Mouse (Mus musculus) myocyte (in vitro differentiated cells): ENCODE results near the gene Gm45711. TPM values are rescaled to one million over a fixed set of nuclear protein-coding genes. Genes with fewer than 3 reads are reported as not detected.
"Not testable (repeated sequence)": the region's sequence is repeated elsewhere in the genome, so short reads cannot be mapped to it uniquely, and the experiment has no call there.

ENCODE experiments used
- H3K27me3 ChIP-seq: one replicate; pipeline ENCODE4 v1.6.1; 2011; ENCODE audit not compliant: control insufficient read depth, insufficient read depth, insufficient read length
- H3K36me3 ChIP-seq: one replicate; pipeline ENCODE4 v1.6.1; 2011; ENCODE audit not compliant: control insufficient read depth, insufficient read depth
- H3K4me2 ChIP-seq: one replicate; pipeline ENCODE4 v1.6.1; 2011; ENCODE audit warnings: low read depth, control low read depth
- H3K4me3 ChIP-seq: one replicate; pipeline ENCODE4 v1.5.1; 2011; ENCODE audit warnings: mild to moderate bottlenecking, control low read depth, moderate library complexity
- H3K79me2 ChIP-seq: one replicate; pipeline ENCODE4 v1.6.1; 2011; ENCODE audit not compliant: control insufficient read depth, insufficient read depth
- H3ac ChIP-seq: one replicate; pipeline ENCODE4 v1.6.1; 2011; ENCODE audit not compliant: control insufficient read depth, insufficient read length
- CEBPB ChIP-seq: IDR thresholded peaks from 2 replicates; pipeline ENCODE4 v1.6.1; 2011; ENCODE audit warnings: mild to moderate bottlenecking, moderate library complexity; ENCODE audit not compliant: poor library complexity, insufficient read depth, severe bottlenecking
- E2F4 ChIP-seq: IDR thresholded peaks from one replicate; pipeline ENCODE4 v1.6.1; 2011; ENCODE audit warnings: mild to moderate bottlenecking, control low read depth, moderate library complexity; ENCODE audit not compliant: insufficient read depth
- MAX ChIP-seq: IDR thresholded peaks from one replicate; pipeline ENCODE4 v1.6.1; 2011; ENCODE audit warnings: low read depth, mild to moderate bottlenecking, control low read depth
- MYOD1 ChIP-seq, 3 experiments: IDR thresholded peaks; one replicate each; pipeline ENCODE4 v1.6.1; 2011; ENCODE audit warnings: control low read depth in 2 of 3, low read depth in 2 of 3, mild to moderate bottlenecking in 2 of 3, moderate library complexity in 1 of 3; ENCODE audit not compliant: insufficient read length in 2 of 3, control insufficient read depth in 1 of 3
- MYOG ChIP-seq, 3 experiments: IDR thresholded peaks; one replicate each; pipeline ENCODE4 v1.6.1; 2011; ENCODE audit warnings: control low read depth in 2 of 3, low read depth in 2 of 3, mild to moderate bottlenecking in 2 of 3; ENCODE audit not compliant: insufficient read length in 2 of 3, control insufficient read depth in 1 of 3, insufficient read depth in 1 of 3
- POLR2A ChIP-seq: IDR thresholded peaks from one replicate; pipeline ENCODE4 v1.6.1; 2011; ENCODE audit warnings: low read depth, mild to moderate bottlenecking, control low read depth, moderate library complexity; ENCODE audit not compliant: insufficient read length
- POLR2AphosphoS2 ChIP-seq: IDR thresholded peaks from one replicate; pipeline ENCODE4 v1.6.1; 2011; ENCODE audit warnings: low read depth, control low read depth; ENCODE audit not compliant: insufficient read length
- REST ChIP-seq: IDR thresholded peaks from one replicate; pipeline ENCODE4 v1.6.1; 2011; ENCODE audit warnings: mild to moderate bottlenecking, control low read depth, moderate library complexity; ENCODE audit not compliant: insufficient read depth, insufficient read length
- SRF ChIP-seq: IDR thresholded peaks from one replicate; pipeline ENCODE4 v1.6.1; 2011; ENCODE audit warnings: low read depth; ENCODE audit not compliant: control insufficient read depth, insufficient read length
- TCF12 ChIP-seq: IDR thresholded peaks from one replicate; pipeline ENCODE4 v1.6.1; 2011; ENCODE audit warnings: mild to moderate bottlenecking, control low read depth; ENCODE audit not compliant: poor library complexity, insufficient read depth, severe bottlenecking
- TCF3 ChIP-seq: IDR thresholded peaks from one replicate; pipeline ENCODE4 v1.6.1; 2011; ENCODE audit warnings: low read depth, control low read depth; ENCODE audit not compliant: insufficient read length
- USF1 ChIP-seq: IDR thresholded peaks from one replicate; pipeline ENCODE4 v1.6.1; 2011; ENCODE audit warnings: low read depth, mild to moderate bottlenecking, control low read depth, moderate library complexity
- polyA plus RNA-seq: library from polyadenylated mRNA; unstranded; fragments of >200 nt; fragmentation: generic; extraction: Trizol; gene quantifications from one replicate; pipeline ENCODE4 v1.2.1, GENCODE M21; 2012; ENCODE audit warnings: missing spikeins

Gm45711 gene
- not detected for polyA plus RNA-seq

DNA sequence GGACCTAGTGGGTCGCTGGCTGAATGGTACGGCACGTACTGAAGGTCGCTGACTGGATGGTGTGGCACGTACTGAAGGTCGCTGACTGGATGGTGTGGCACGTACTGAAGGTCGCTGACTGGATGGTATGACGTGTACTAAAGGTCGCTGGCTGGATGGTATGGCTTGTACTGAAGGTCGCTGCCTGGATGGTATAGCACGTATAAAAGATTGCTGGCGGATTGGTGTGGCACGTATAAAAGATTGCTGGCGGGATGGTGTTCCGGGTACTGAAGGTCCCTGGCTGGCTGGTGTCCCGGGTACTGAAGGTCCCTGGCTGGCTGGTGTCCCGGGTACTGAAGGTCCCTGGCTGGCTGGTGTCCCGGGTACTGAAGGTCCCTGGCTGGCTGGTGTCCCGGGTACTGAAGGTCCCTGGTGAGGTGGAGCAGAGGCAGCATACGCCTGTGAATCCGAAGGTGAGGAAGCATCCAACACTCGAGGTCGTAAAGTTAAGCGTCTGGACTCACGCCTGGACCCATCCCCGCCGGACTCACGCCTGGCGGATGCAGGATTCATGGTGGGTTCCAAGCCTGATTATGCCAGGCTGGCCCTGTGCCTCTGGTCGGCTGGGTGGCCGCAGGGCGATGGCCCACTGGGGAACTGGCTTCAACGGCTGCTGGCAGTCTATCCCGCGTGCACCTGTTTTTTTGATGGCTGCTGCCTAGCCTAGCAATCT, at the start of gene Gm45711, which contains the start of gene Cmtm1:
Gm45711 (minus strand) TSS at position 641 of the 715 bp plus-strand sequence.
Cmtm1 (minus strand) TSS at position 705 of the 715 bp plus-strand sequence.
- not testable (repeated sequence) for H3K4me3 ChIP-seq, H3K79me2 ChIP-seq, H3K36me3 ChIP-seq, H3ac ChIP-seq, H3K4me2 ChIP-seq
- H3K27me3 ChIP-seq: peaks cover 17% of the 10 kb centered on the region

DNA sequence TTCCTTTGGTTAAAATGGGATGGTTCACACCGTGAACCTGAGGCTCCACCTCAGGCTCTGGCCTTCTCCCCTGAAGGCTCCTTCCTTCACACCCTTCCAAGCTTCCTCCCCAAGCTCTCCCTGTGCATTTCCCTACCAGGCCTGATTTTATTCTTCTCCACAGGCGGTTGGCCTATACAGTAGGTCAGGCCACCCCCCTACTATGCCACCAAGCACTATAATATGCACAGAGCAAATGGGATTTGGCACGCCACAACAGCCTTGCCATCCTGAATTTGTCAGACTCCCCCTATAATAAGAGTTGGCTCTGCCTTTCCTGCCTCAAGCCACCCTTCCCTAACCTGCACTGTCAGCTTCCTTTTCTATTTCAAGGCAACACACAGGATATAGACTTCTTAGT, 48.8 kb upstream of the Gm45711 start:
- H3ac ChIP-seq: no peak overlapping the region
- TF ChIP-seq TCF12: no peak
- no peak for TF ChIP-seq MAX
- no peak for TF ChIP-seq POLR2AphosphoS2
- TF ChIP-seq TCF3: no peak
- TF ChIP-seq SRF: no peak
- no peak for TF ChIP-seq MYOD1 (IDR thresholded peaks at IDR 0.05; ENCODE audit: control insufficient read depth in 1 of 3, insufficient read length in 2 of 3, low read depth in 2 of 3)
- no peak for TF ChIP-seq E2F4
- TF ChIP-seq MYOG (IDR thresholded peaks at IDR 0.05; ENCODE audit: control insufficient read depth in 1 of 3, insufficient read depth in 1 of 3, insufficient read length in 2 of 3, low read depth in 2 of 3): no peak
- no peak for TF ChIP-seq POLR2A
- TF ChIP-seq CEBPB: no peak
- no peak for TF ChIP-seq USF1
- TF ChIP-seq REST: no peak
- H3K27me3 ChIP-seq: no peaks in the 10 kb centered on the region
- no peaks in the 10 kb centered on the region for H3K36me3 ChIP-seq
- peaks cover 3% of the 10 kb centered on the region for H3K79me2 ChIP-seq
- no peak overlapping the region for H3K4me2 ChIP-seq
- no peak overlapping the region for H3K4me3 ChIP-seq

DNA sequence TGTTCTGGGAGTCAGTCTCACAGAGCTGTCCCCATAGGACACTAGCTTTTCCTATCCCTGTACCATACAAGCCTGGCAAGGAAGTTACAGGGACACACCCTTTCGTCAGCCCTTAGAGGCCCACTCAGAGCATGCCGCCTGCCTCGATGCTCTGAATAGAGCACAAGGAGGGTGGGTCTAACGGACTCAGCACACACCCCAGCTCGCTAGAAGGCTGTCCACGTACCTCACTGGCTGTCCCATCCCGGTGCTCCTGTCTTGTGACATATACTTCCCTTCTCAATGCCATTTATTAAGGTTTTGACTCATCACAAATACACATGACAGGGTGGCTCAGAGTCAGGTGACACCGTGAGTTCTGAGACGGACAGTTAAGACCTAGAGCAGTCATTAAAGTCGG, 44.6 kb upstream of the Gm45711 start:
- no peak overlapping the region for H3ac ChIP-seq
- H3K4me2 ChIP-seq: no peak overlapping the region
- H3K36me3 ChIP-seq: no peaks in the 10 kb centered on the region
- H3K79me2 ChIP-seq: peaks cover 3% of the 10 kb centered on the region
- H3K27me3 ChIP-seq: no peaks in the 10 kb centered on the region
- TF ChIP-seq TCF3: no peak
- no peak overlapping the region for H3K4me3 ChIP-seq

- H3K36me3 ChIP-seq: no peaks in the 10 kb centered on the region
- H3K4me3 ChIP-seq: no peak overlapping the region
- H3K79me2 ChIP-seq: no peaks in the 10 kb centered on the region
- H3ac ChIP-seq: no peak overlapping the region
- no peaks in the 10 kb centered on the region for H3K27me3 ChIP-seq
- TF ChIP-seq REST (no peak), POLR2AphosphoS2 (no peak), POLR2A (no peak), E2F4 (no peak)
- no peak overlapping the region for H3K4me2 ChIP-seq
These were observed 43.3 kb upstream of the Gm45711 start for GRCm38 (mm10) chr8:104353186-104353585.

- TF ChIP-seq MYOG (IDR thresholded peaks at IDR 0.05; ENCODE audit: control insufficient read depth in 1 of 3, insufficient read depth in 1 of 3, insufficient read length in 2 of 3, low read depth in 2 of 3): no peak
- TF ChIP-seq TCF12: no peak
- TF ChIP-seq E2F4: no peak
- TF ChIP-seq CEBPB: no peak
- TF ChIP-seq MYOD1 (IDR thresholded peaks at IDR 0.05; ENCODE audit: control insufficient read depth in 1 of 3, insufficient read length in 2 of 3, low read depth in 2 of 3): no peak
- TF ChIP-seq POLR2AphosphoS2: no peak
- no peak for TF ChIP-seq TCF3
- TF ChIP-seq USF1: no peak
- no peak for TF ChIP-seq MAX
- TF ChIP-seq SRF: no peak
- no peak for TF ChIP-seq POLR2A
- no peak for TF ChIP-seq REST
- Histone ChIP-seq H3K79me2 (no peaks in the 10 kb centered on the region), H3K36me3 (no peaks in the 10 kb centered on the region), H3ac (no peak overlapping the region), H3K27me3 (no peaks in the 10 kb centered on the region), H3K4me3 (no peak overlapping the region), H3K4me2 (no peak overlapping the region)
These were observed 40.2 kb upstream of the Gm45711 start for GRCm38 (mm10) chr8:104350047-104350446.
